ENCODE assay signal across 9 mouse cellular contexts in the genomic region with DNA sequence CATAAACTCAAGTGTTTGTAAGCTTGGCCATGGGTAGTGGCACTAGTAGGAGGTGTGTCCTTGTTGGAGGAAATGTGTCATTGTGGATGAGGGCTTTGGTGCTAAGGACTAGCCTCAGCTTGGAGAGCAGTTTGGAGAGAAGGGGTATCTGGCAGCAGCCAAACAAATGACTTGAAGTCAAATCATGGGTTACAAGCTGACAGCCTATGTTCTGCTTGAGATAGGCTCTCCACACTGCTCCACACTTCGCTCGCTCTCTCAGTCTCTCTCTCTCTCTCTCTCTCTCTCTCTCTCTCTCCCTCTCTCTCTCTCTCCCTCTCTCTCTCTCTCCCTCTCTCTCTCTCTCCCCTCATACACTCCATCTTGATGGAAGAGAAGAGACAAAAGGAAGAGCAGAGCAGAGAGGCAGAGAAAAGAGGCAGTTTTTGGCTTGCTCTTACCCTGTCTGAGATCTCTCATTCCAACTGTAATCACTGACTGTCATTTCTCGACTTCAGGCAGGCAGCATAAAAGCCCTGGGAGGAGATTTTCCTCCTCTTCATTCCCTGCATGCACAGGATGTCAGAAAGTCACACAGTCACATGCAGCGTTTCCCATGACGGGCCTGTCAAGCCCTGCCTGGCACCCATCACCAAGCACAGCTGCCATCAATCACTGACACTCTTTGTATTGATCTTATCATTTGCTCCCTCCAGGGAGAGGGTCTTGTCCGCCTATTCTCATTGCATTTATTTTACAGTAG.
DNase-seq lines count a peak whose midpoint lies in the region; ATAC-seq and TF ChIP-seq lines count a peak whose summit lies in the region.
"Had no signal": no experiment of that assay in that cellular context is flagged by ENCODE, and none has a peak within 500 bp of the region (broad histone marks: within the 10 kb centered on the region; RNA-seq: fewer than 3 reads in every experiment).

No protein-coding gene starts in this region.

- H3K4me1 ChIP-seq in midbrain, embryonic 13.5 days (replicated peaks) = peaks cover 15% of the 10 kb centered on the region
- no peaks in the 10 kb centered on the region for H3K4me1 ChIP-seq in midbrain, embryonic 10.5 days
- H3K4me1 ChIP-seq in hindbrain, embryonic 13.5 days (replicated peaks) = peaks cover 17% of the 10 kb centered on the region
- peaks cover 2% of the 10 kb centered on the region; the same call in 1 of the 2 replicates for H3K4me1 ChIP-seq in olfactory bulb, adult 2 months (ENCODE audit: control insufficient read depth, insufficient read depth, low read length)

- H3K4me2 ChIP-seq in midbrain, embryonic 13.5 days (replicated peaks) = no peak overlapping the region
- H3K4me2 ChIP-seq in hindbrain, embryonic 13.5 days = no peak overlapping the region
- H3K4me2 ChIP-seq: limb, embryonic 12.5 days had no signal

- DNase-seq in embryo, embryonic 10 days (ENCODE audit: low spot score) = peak; percentile 33
- no peak for DNase-seq in embryo, embryonic 9.5 days (ENCODE audit: extremely low spot score)
- DNase-seq in midbrain, embryonic 10.5 days (ENCODE audit: low spot score) = no peak
- no peak for DNase-seq in layer of hippocampus, postnatal 25 days (ENCODE audit: extremely low spot score in 1 of 2, low spot score in 1 of 2)

- TF ChIP-seq POLR2A in olfactory bulb, adult 2 months (IDR thresholded peaks at IDR 0.05; ENCODE audit: insufficient read depth, low read depth, low read length) = no peak

- no peak for TF ChIP-seq CTCF in olfactory bulb, adult 2 months (IDR thresholded peaks at IDR 0.05; ENCODE audit: insufficient read depth, low read depth, low read length)

- no peak overlapping the region for H3K4me3 ChIP-seq in midbrain, embryonic 13.5 days (replicated peaks)
- no peak overlapping the region for H3K4me3 ChIP-seq in midbrain, embryonic 10.5 days
- no peak overlapping the region for H3K4me3 ChIP-seq in hindbrain, embryonic 13.5 days
- H3K4me3 ChIP-seq in olfactory bulb, adult 2 months (ENCODE audit: insufficient read depth, low read depth, low read length) = no peak overlapping the region
- H3K4me3 ChIP-seq: limb, embryonic 12.5 days had no signal

- ATAC-seq in midbrain, embryonic 13.5 days = peak; percentile 81
- ATAC-seq in hindbrain, embryonic 13.5 days (ENCODE audit: low FRiP score) = peak; percentile 81
- no peak for ATAC-seq in cerebellum, adult (ENCODE audit: insufficient number of reproducible peaks, low FRiP score, low TSS enrichment)

- WGBS in midbrain, embryonic 13.5 days = 57% methylated on average over 5 of the region's 6 CpGs
- 75% methylated on average over 6 of the region's 6 CpGs for WGBS in midbrain, embryonic 10.5 days
- WGBS in hindbrain, embryonic 13.5 days = 39% methylated on average over 6 of the region's 6 CpGs
- WGBS in olfactory bulb, adult 2 months = 33% methylated on average over 6 of the region's 6 CpGs

- no peaks in the 10 kb centered on the region for H3K9me3 ChIP-seq in midbrain, embryonic 13.5 days
- H3K9me3 ChIP-seq in midbrain, embryonic 10.5 days (replicated peaks) = no peaks in the 10 kb centered on the region
- H3K9me3 ChIP-seq in hindbrain, embryonic 13.5 days = no peaks in the 10 kb centered on the region
- H3K9me3 ChIP-seq: limb, embryonic 12.5 days had no signal

- H3K36me3 ChIP-seq in midbrain, embryonic 13.5 days = no peaks in the 10 kb centered on the region
- H3K36me3 ChIP-seq in midbrain, embryonic 10.5 days = no peaks in the 10 kb centered on the region
- no peaks in the 10 kb centered on the region for H3K36me3 ChIP-seq in hindbrain, embryonic 13.5 days
- H3K36me3 ChIP-seq: limb, embryonic 12.5 days had no signal

- no peak overlapping the region for H3K9ac ChIP-seq in midbrain, embryonic 13.5 days (replicated peaks)
- H3K9ac ChIP-seq in hindbrain, embryonic 13.5 days = no peak overlapping the region
- H3K9ac ChIP-seq: limb, embryonic 12.5 days had no signal

- peak overlapping the region; percentile 56; the same call in 1 of the 2 replicates for H3K27ac ChIP-seq in midbrain, embryonic 13.5 days
- no peak overlapping the region for H3K27ac ChIP-seq in midbrain, embryonic 10.5 days (replicated peaks)
- peak overlapping the region; percentile 60 for H3K27ac ChIP-seq in hindbrain, embryonic 13.5 days
- H3K27ac ChIP-seq in olfactory bulb, adult 2 months (ENCODE audit: insufficient read depth, low read depth, low read length) = peak overlapping the region; percentile 95

- no peaks in the 10 kb centered on the region for H3K27me3 ChIP-seq in midbrain, embryonic 13.5 days
- H3K27me3 ChIP-seq in midbrain, embryonic 10.5 days (ENCODE audit: low read depth, poor library complexity, severe bottlenecking) = no peaks in the 10 kb centered on the region
- H3K27me3 ChIP-seq in hindbrain, embryonic 13.5 days = no peaks in the 10 kb centered on the region
- H3K27me3 ChIP-seq: limb, embryonic 12.5 days had no signal
